Mouse (Mus musculus) neural tube, embryonic 12.5 days (tissue): Measurements from ENCODE around the gene Abcc3. TPM values are rescaled to one million over a fixed set of nuclear protein-coding genes. Genes with fewer than 3 reads are reported as not detected.

Source experiments
- ATAC-seq: fragments of 200-750 bp; cut with Nextera tagmentation; 2 replicates; pipeline ENCODE4 v1.8.0; 2017; ENCODE audit warnings: low read depth, mild to moderate bottlenecking, moderate TSS enrichment, moderate library complexity; ENCODE audit not compliant: low FRiP score
- H3K27ac ChIP-seq: fragments of 300-500 bp; sonication (generic); 2 replicates; pipeline ENCODE4 v1.5.1; 2016
- H3K27me3 ChIP-seq: fragments of 300-500 bp; sonication (generic); replicated peaks from 2 replicates; pipeline ENCODE4 v1.6.1; 2016; ENCODE audit warnings: mild to moderate bottlenecking
- H3K36me3 ChIP-seq: fragments of 300-500 bp; sonication (generic); 2 replicates; pipeline ENCODE4 v1.6.1; 2016; ENCODE audit warnings: mild to moderate bottlenecking
- H3K4me1 ChIP-seq: fragments of 300-500 bp; sonication (generic); 2 replicates; pipeline ENCODE4 v1.6.1; 2016
- H3K4me2 ChIP-seq: fragments of 300-500 bp; sonication (generic); replicated peaks from 2 replicates; pipeline ENCODE4 v1.6.1; 2016; ENCODE audit warnings: mild to moderate bottlenecking
- H3K4me3 ChIP-seq: fragments of 300-500 bp; sonication (generic); 2 replicates; pipeline ENCODE4 v1.5.1; 2016
- H3K9ac ChIP-seq: fragments of 300-500 bp; sonication (generic); 2 replicates; pipeline ENCODE4 v1.6.1; 2016; ENCODE audit warnings: mild to moderate bottlenecking
- H3K9me3 ChIP-seq: fragments of 300-500 bp; sonication (generic); 2 replicates; pipeline ENCODE4 v1.6.1; 2016; ENCODE audit warnings: mild to moderate bottlenecking
- WGBS: fragments of 180-500 bp; shearing (Covaris S2); methylation state at CpG from one replicate; pipeline ENCODE4 v1.1.7; 2016; 5-methylcytosine and 5-hydroxymethylcytosine counted together
- polyA plus RNA-seq: library from polyadenylated mRNA; unstranded; fragments of >200 nt; fragmentation: Nextera tagmentation; extraction: Ambion mirVana; gene quantifications from 2 replicates; pipeline ENCODE4 v1.2.1, GENCODE M21; 2016

Gene Abcc3
- 0.52 and 1.0 TPM in 2 replicates for polyA plus RNA-seq

GRCm38 (mm10) chr11:94392672-94393109, at the start of gene Abcc3:
TSS of gene Abcc3 (minus strand) at chr11:94392997.
- no peaks in the 10 kb centered on the region for H3K36me3 ChIP-seq
- no peaks in the 10 kb centered on the region for H3K9me3 ChIP-seq
- ATAC-seq: no peak
- 0 out of 2 replicates have a peak, but pooled peaks cover 7% of the 10 kb centered on the region for H3K4me1 ChIP-seq
- peaks cover 23% of the 10 kb centered on the region for H3K27me3 ChIP-seq
- WGBS: 13% methylated on average over 20 of the region's 20 CpGs
- H3K9ac ChIP-seq: no peak within 1 kb of the TSS
- H3K4me2 ChIP-seq: peak within 1 kb of the TSS; percentile 50
- H3K27ac ChIP-seq: no peak within 1 kb of the TSS
- peak within 1 kb of the TSS; percentile 18; the same call in 1 of the 2 replicates for H3K4me3 ChIP-seq

GRCm38 (mm10) chr11:94441752-94442151, 49.0 kb upstream of the Abcc3 start:
- H3K27ac ChIP-seq: no peak overlapping the region

GRCm38 (mm10) chr11:94441122-94441521, 48.3 kb upstream of the Abcc3 start:
- H3K9ac ChIP-seq: no peak overlapping the region
- no peak overlapping the region for H3K4me2 ChIP-seq
- H3K4me1 ChIP-seq: peaks cover 51% of the 10 kb centered on the region
- no peak overlapping the region for H3K4me3 ChIP-seq
- no peaks in the 10 kb centered on the region for H3K27me3 ChIP-seq
- 0 out of 2 replicates have a peak, but pooled peaks have one; percentile 15 for ATAC-seq
- WGBS: 48% methylated on average over 7 of the region's 7 CpGs
- H3K9me3 ChIP-seq: no peaks in the 10 kb centered on the region
- H3K36me3 ChIP-seq: peaks cover 6% of the 10 kb centered on the region
- no peak overlapping the region for H3K27ac ChIP-seq

More at GRCm38 (mm10) chr11:94441752-94442151, 49.0 kb upstream of the Abcc3 start:
- WGBS: 68% methylated on average over 9 of the region's 9 CpGs
- Histone ChIP-seq H3K36me3 (peaks cover 6% of the 10 kb centered on the region), H3K9ac (no peak overlapping the region), H3K27me3 (no peaks in the 10 kb centered on the region), H3K4me3 (no peak overlapping the region), H3K4me1 (peaks cover 54% of the 10 kb centered on the region), H3K4me2 (no peak overlapping the region), H3K9me3 (no peaks in the 10 kb centered on the region)
- ATAC-seq: no peak

DNA sequence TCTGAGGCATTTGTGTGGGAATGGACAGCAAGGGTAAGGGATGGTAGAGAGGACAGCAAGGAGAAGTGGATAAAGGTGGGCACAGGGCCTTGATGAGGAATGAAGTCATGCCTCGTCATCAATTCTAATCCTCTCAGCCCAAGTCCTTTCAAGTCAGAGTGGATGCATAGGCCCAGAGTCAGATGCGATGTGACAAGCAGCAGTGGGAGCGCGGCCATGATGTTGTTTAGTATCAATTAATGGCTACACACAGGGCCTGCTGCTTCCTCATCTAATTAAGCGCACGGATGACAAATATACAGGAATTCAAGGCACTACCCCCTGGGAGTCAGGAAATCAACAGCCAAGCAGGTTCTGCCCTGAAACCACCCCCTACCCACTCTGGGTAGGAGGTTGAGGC, 47.6 kb upstream of the Abcc3 start:
- Histone ChIP-seq H3K4me1 (peaks cover 44% of the 10 kb centered on the region), H3K4me3 (no peak overlapping the region), H3K9ac (no peak overlapping the region), H3K36me3 (peaks cover 6% of the 10 kb centered on the region), H3K27ac (no peak overlapping the region), H3K4me2 (no peak overlapping the region), H3K9me3 (no peaks in the 10 kb centered on the region), H3K27me3 (no peaks in the 10 kb centered on the region)
- no peak for ATAC-seq
- WGBS: 70% methylated on average over 6 of the region's 6 CpGs

- 22% methylated on average over 9 of the region's 9 CpGs for WGBS
- Histone ChIP-seq H3K4me2 (peak overlapping the region; percentile 27; the same call in 1 of the 2 replicates), H3K36me3 (0 out of 2 replicates have a peak, but pooled peaks cover 6% of the 10 kb centered on the region), H3K27me3 (peaks cover 13% of the 10 kb centered on the region), H3K4me1 (peaks cover 46% of the 10 kb centered on the region), H3K4me3 (no peak overlapping the region), H3K9me3 (no peaks in the 10 kb centered on the region), H3K9ac (no peak overlapping the region), H3K27ac (peak overlapping the region; percentile 43; the same call in 1 of the 2 replicates)
- peak; percentile 61; the same call in 1 of the 2 replicates for ATAC-seq
Observed at GRCm38 (mm10) chr11:94429011-94429651, 36.3 kb upstream of the Abcc3 start.

- Histone ChIP-seq H3K27ac (peak overlapping the region; percentile 15; the same call in 1 of the 2 replicates), H3K9ac (no peak overlapping the region), H3K9me3 (no peaks in the 10 kb centered on the region), H3K27me3 (peaks cover 6% of the 10 kb centered on the region; the same call in 1 of the 2 replicates), H3K4me2 (peak overlapping the region; percentile 27; the same call in 1 of the 2 replicates), H3K4me1 (peaks cover 45% of the 10 kb centered on the region), H3K4me3 (no peak overlapping the region), H3K36me3 (0 out of 2 replicates have a peak, but pooled peaks cover 9% of the 10 kb centered on the region)
- WGBS: 27% methylated on average over 4 of the region's 4 CpGs
- peak; percentile 85 for ATAC-seq
Observed at GRCm38 (mm10) chr11:94428091-94428835, 35.5 kb upstream of the Abcc3 start.

DNA sequence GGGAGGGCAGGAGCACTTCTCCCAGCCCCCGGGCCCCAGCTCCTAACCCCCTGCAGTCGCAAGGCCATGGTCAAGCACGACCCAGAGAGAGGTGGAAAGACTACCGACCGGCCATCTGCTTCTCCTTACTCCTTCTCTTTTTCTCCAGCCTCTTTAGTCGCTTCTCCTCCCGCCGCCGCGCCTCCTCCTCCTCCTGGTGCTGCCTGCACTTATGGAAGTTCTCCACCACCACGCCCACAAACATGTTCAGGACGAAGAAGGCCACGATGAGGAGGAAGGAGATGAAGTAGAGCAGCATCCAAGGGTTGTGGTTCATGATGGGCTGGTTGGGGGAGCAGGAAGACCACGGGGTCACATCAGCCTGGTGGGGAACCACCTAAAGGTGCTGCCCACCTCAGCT, 32.9 kb upstream of the Abcc3 start:
- WGBS: 56% methylated on average over 14 of the region's 14 CpGs
- Histone ChIP-seq H3K4me1 (peaks cover 53% of the 10 kb centered on the region), H3K27me3 (no peaks in the 10 kb centered on the region), H3K9me3 (no peaks in the 10 kb centered on the region), H3K4me3 (no peak overlapping the region), H3K4me2 (no peak overlapping the region), H3K9ac (no peak overlapping the region), H3K27ac (no peak overlapping the region), H3K36me3 (0 out of 2 replicates have a peak, but pooled peaks cover 4% of the 10 kb centered on the region)
- ATAC-seq: no peak

DNA sequence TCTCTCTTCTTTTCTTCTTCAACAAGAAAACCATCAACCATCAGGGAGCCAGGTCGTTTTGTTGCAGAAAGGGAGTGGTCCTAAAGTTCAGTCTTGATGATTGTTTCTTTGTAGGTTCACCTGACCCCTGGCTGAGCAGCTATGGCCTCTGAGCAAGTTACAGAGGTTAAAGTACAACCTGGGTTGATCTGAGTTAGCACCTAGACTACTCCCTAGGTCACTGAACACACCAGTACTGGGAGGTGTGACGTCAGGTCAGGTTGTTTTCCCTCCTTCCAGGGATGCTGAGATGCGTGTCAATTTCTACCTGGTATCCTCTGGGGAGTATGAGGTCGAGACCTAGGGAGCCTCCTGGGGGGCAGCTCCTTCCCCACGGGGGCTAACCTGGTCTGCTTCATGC, 32.4 kb upstream of the Abcc3 start:
- no peak overlapping the region for H3K27ac ChIP-seq
- no peak overlapping the region for H3K4me2 ChIP-seq
- no peaks in the 10 kb centered on the region for H3K9me3 ChIP-seq
- H3K27me3 ChIP-seq: no peaks in the 10 kb centered on the region
- WGBS: 39% methylated on average over 5 of the region's 5 CpGs
- H3K36me3 ChIP-seq: 0 out of 2 replicates have a peak, but pooled peaks cover 4% of the 10 kb centered on the region
- peaks cover 56% of the 10 kb centered on the region for H3K4me1 ChIP-seq
- H3K9ac ChIP-seq: no peak overlapping the region
- no peak for ATAC-seq
- no peak overlapping the region for H3K4me3 ChIP-seq

GRCm38 (mm10) chr11:94424380-94424779, 31.6 kb upstream of the Abcc3 start:
- no peak overlapping the region for H3K27ac ChIP-seq
- 39% methylated on average over 15 of the region's 15 CpGs for whole genome bisulfite sequencing

GRCm38 (mm10) chr11:94423855-94424254, 31.1 kb upstream of the Abcc3 start:
- peaks cover 45% of the 10 kb centered on the region for H3K4me1 ChIP-seq
- H3K4me3 ChIP-seq: no peak overlapping the region
- H3K9ac ChIP-seq: no peak overlapping the region
- 0 out of 2 replicates have a peak, but pooled peaks cover 4% of the 10 kb centered on the region for H3K36me3 ChIP-seq
- ATAC-seq: no peak
- H3K27me3 ChIP-seq: no peaks in the 10 kb centered on the region
- H3K4me2 ChIP-seq: no peak overlapping the region
- H3K27ac ChIP-seq: no peak overlapping the region
- H3K9me3 ChIP-seq: no peaks in the 10 kb centered on the region
- WGBS: 54% methylated on average over 5 of the region's 5 CpGs

More at GRCm38 (mm10) chr11:94424380-94424779, 31.6 kb upstream of the Abcc3 start:
- peaks cover 50% of the 10 kb centered on the region for H3K4me1 ChIP-seq
- no peaks in the 10 kb centered on the region for H3K9me3 ChIP-seq
- H3K36me3 ChIP-seq: 0 out of 2 replicates have a peak, but pooled peaks cover 4% of the 10 kb centered on the region
- H3K9ac ChIP-seq: no peak overlapping the region
- no peak overlapping the region for H3K4me2 ChIP-seq
- no peak for ATAC-seq
- no peaks in the 10 kb centered on the region for H3K27me3 ChIP-seq
- no peak overlapping the region for H3K4me3 ChIP-seq

DNA sequence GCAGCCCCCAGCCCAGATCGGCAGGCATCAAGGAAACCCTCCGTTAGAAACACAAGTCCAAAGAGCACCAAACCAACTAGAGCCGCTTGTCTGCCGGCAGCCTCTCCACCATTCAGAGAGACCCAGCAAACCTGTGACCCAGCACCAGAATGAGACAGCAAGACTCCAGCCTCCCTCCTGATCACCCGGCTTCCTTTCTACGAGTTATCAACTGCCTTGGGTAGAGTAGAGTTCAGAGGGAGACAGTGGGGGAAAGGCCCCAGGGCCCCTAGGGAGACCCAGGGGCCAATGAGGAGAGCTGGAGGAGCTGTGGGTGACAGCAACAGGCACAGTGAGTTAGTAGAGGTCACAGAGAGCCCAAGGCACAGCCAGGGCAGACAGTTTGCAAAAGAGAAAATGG, 28.2 kb upstream of the Abcc3 start:
- H3K9me3 ChIP-seq: no peaks in the 10 kb centered on the region
- H3K27ac ChIP-seq: no peak overlapping the region
- WGBS: 68% methylated on average over 6 of the region's 6 CpGs
- no peak overlapping the region for H3K9ac ChIP-seq
- no peak for ATAC-seq
- no peak overlapping the region for H3K4me3 ChIP-seq
- H3K4me1 ChIP-seq: peaks cover 33% of the 10 kb centered on the region
- H3K4me2 ChIP-seq: no peak overlapping the region
- 0 out of 2 replicates have a peak, but pooled peaks cover under 1% of the 10 kb centered on the region for H3K27me3 ChIP-seq
- peaks cover 15% of the 10 kb centered on the region for H3K36me3 ChIP-seq

GRCm38 (mm10) chr11:94420325-94420724, 27.5 kb upstream of the Abcc3 start:
- Histone ChIP-seq H3K27ac (no peak overlapping the region), H3K36me3 (peaks cover 19% of the 10 kb centered on the region), H3K4me3 (no peak overlapping the region), H3K4me1 (peaks cover 38% of the 10 kb centered on the region), H3K9me3 (no peaks in the 10 kb centered on the region), H3K27me3 (0 out of 2 replicates have a peak, but pooled peaks cover 5% of the 10 kb centered on the region), H3K4me2 (no peak overlapping the region), H3K9ac (no peak overlapping the region)
- ATAC-seq: no peak
- WGBS: 15% methylated on average over 7 of the region's 7 CpGs
